Mouse (Mus musculus) intestine, postnatal 0 days (tissue): ENCODE data around the gene Synpo2. TPM values are rescaled to one million over a fixed set of nuclear protein-coding genes. Genes with fewer than 3 reads are reported as not detected.

Experiments
- ATAC-seq: fragments of 200-750 bp; cut with Nextera tagmentation; 2 replicates; pipeline ENCODE4 v1.8.0; 2017; ENCODE audit warnings: mild to moderate bottlenecking, moderate TSS enrichment, moderate library complexity
- H3K27ac ChIP-seq: fragments of 300-500 bp; sonication (generic); 2 replicates; pipeline ENCODE4 v1.5.1; 2014; ENCODE audit warnings: mild to moderate bottlenecking, low read depth, low read length, moderate library complexity
- H3K27me3 ChIP-seq: fragments of 300-500 bp; sonication (generic); replicated peaks from 2 replicates; pipeline ENCODE4 v1.6.1; 2014; ENCODE audit warnings: low read length, mixed read lengths; ENCODE audit not compliant: control insufficient read depth, insufficient read depth
- H3K36me3 ChIP-seq: fragments of 300-500 bp; sonication (generic); 2 replicates; pipeline ENCODE4 v1.6.1; 2014; ENCODE audit warnings: mild to moderate bottlenecking, moderate library complexity; ENCODE audit not compliant: control insufficient read depth, insufficient read depth
- H3K4me1 ChIP-seq: fragments of 300-500 bp; sonication (generic); replicated peaks from 2 replicates; pipeline ENCODE4 v1.6.1; 2014; ENCODE audit warnings: antibody characterized with exemption, low read length, mixed read lengths; ENCODE audit not compliant: control insufficient read depth, insufficient read depth
- H3K4me2 ChIP-seq: fragments of 300-500 bp; sonication (generic); replicated peaks from 2 replicates; pipeline ENCODE4 v1.6.1; 2014; ENCODE audit warnings: low read depth, mild to moderate bottlenecking, moderate library complexity
- H3K4me3 ChIP-seq: fragments of 300-500 bp; sonication (generic); 2 replicates; pipeline ENCODE4 v1.5.1; 2014; ENCODE audit warnings: low read depth, low read length
- H3K9ac ChIP-seq: fragments of 300-500 bp; sonication (generic); 2 replicates; pipeline ENCODE4 v1.6.1; 2014; ENCODE audit warnings: mild to moderate bottlenecking, low read depth, low read length
- H3K9me3 ChIP-seq: fragments of 300-500 bp; sonication (generic); 2 replicates; pipeline ENCODE4 v1.6.1; 2016; ENCODE audit warnings: mixed run types; ENCODE audit not compliant: control insufficient read depth
- CTCF ChIP-seq: sonication (generic); IDR thresholded peaks from 2 replicates; pipeline ENCODE4 v1.5.1; 2016; ENCODE audit warnings: low read depth, mild to moderate bottlenecking, control low read depth, antibody characterized with exemption, moderate library complexity
- WGBS: fragments of 180-500 bp; shearing (Covaris S2); extraction: QIAGEN DNeasy Blood & Tissue Kit; methylation state at CpG from one replicate; pipeline ENCODE4 v1.1.7; 2014; 5-methylcytosine and 5-hydroxymethylcytosine counted together
- polyA plus RNA-seq: library from polyadenylated mRNA; unstranded; fragments of >200 nt; fragmentation: Nextera tagmentation; extraction: Ambion mirVana; gene quantifications from 2 replicates; pipeline ENCODE4 v1.2.1, GENCODE M21; 2015

Gene Synpo2
- polyA plus RNA-seq, 1 experiment from 2014 or later, result 23.9 TPM

- no peaks in the 10 kb centered on the region for H3K36me3 ChIP-seq
- TF ChIP-seq CTCF, result no peak
- no peak for ATAC-seq
- no peak overlapping the region for H3K27ac ChIP-seq
- H3K27me3 ChIP-seq, result no peaks in the 10 kb centered on the region
- H3K9ac ChIP-seq, result no peak overlapping the region
- H3K9me3 ChIP-seq, result no peaks in the 10 kb centered on the region
- H3K4me3 ChIP-seq, result no peak overlapping the region
- H3K4me2 ChIP-seq, result no peak overlapping the region
- no peaks in the 10 kb centered on the region for H3K4me1 ChIP-seq
- 89% methylated on average over 16 of the region's 16 CpGs for WGBS
Measured at GRCm38 (mm10) chr3:123085871-123086501, 150.0 kb downstream of the Synpo2 start.

- WGBS, result 63% methylated on average over 3 of the region's 3 CpGs
- Histone ChIP-seq H3K4me3 (no peak overlapping the region), H3K9ac (no peak overlapping the region), H3K36me3 (no peaks in the 10 kb centered on the region), H3K27me3 (no peaks in the 10 kb centered on the region), H3K4me2 (no peak overlapping the region), H3K27ac (no peak overlapping the region), H3K4me1 (no peaks in the 10 kb centered on the region), H3K9me3 (no peaks in the 10 kb centered on the region)
- no peak for TF ChIP-seq CTCF
- ATAC-seq, result no peak
Measured at GRCm38 (mm10) chr3:123081665-123082064, 154.3 kb downstream of the Synpo2 start.

- no peaks in the 10 kb centered on the region for H3K36me3 ChIP-seq
- no peak overlapping the region for H3K4me3 ChIP-seq
- H3K4me1 ChIP-seq, result no peaks in the 10 kb centered on the region
- TF ChIP-seq CTCF, result no peak
- no peaks in the 10 kb centered on the region for H3K27me3 ChIP-seq
- ATAC-seq, result no peak
- H3K27ac ChIP-seq, result no peak overlapping the region
- H3K9me3 ChIP-seq, result no peaks in the 10 kb centered on the region
- H3K4me2 ChIP-seq, result no peak overlapping the region
- WGBS, result 60% methylated on average over 7 of the region's 7 CpGs
- no peak overlapping the region for H3K9ac ChIP-seq
Measured at GRCm38 (mm10) chr3:123080943-123081342, 155.0 kb downstream of the Synpo2 start.

- no peaks in the 10 kb centered on the region for H3K27me3 ChIP-seq
- H3K4me2 ChIP-seq, result no peak overlapping the region
- no peak overlapping the region for H3K27ac ChIP-seq
- no peaks in the 10 kb centered on the region; the same call in 1 of the 2 replicates for H3K36me3 ChIP-seq
- H3K4me3 ChIP-seq, result no peak overlapping the region
- WGBS, result 54% methylated on average over 19 of the region's 19 CpGs
- no peak for TF ChIP-seq CTCF
- H3K9ac ChIP-seq, result no peak overlapping the region
- H3K9me3 ChIP-seq, result no peaks in the 10 kb centered on the region
- no peak for ATAC-seq
- H3K4me1 ChIP-seq, result no peaks in the 10 kb centered on the region
Measured at GRCm38 (mm10) chr3:123080017-123080725, 155.8 kb downstream of the Synpo2 start.

- no peak for TF ChIP-seq CTCF
- Histone ChIP-seq H3K9me3 (no peaks in the 10 kb centered on the region), H3K27me3 (no peaks in the 10 kb centered on the region), H3K4me1 (0 out of 2 replicates have a peak, but pooled peaks cover 4% of the 10 kb centered on the region), H3K9ac (no peak overlapping the region), H3K36me3 (no peaks in the 10 kb centered on the region; the same call in 1 of the 2 replicates), H3K4me2 (no peak overlapping the region), H3K27ac (no peak overlapping the region), H3K4me3 (no peak overlapping the region)
- ATAC-seq, result no peak
- WGBS, result 76% methylated on average over 3 of the region's 3 CpGs
Measured at GRCm38 (mm10) chr3:123075759-123076158, 160.2 kb downstream of the Synpo2 start.

GRCm38 (mm10) chr3:123075034-123075433 lies 160.9 kb downstream of the Synpo2 start:
- H3K9me3 ChIP-seq, result no peaks in the 10 kb centered on the region
- H3K36me3 ChIP-seq, result no peaks in the 10 kb centered on the region; the same call in 1 of the 2 replicates
- no peak overlapping the region for H3K9ac ChIP-seq
- H3K4me3 ChIP-seq, result no peak overlapping the region
- ATAC-seq, result peak; percentile 73
- no peaks in the 10 kb centered on the region for H3K27me3 ChIP-seq
- no peak for TF ChIP-seq CTCF
- H3K4me1 ChIP-seq, result 0 out of 2 replicates have a peak, but pooled peaks cover 4% of the 10 kb centered on the region
- H3K27ac ChIP-seq, result no peak overlapping the region
- H3K4me2 ChIP-seq, result no peak overlapping the region
